Mouse (Mus musculus) neutrophil, adult 65 days (primary cell): ENCODE results near the gene Ntn5. TPM values are rescaled to one million over a fixed set of nuclear protein-coding genes. Genes with fewer than 3 reads are reported as not detected.

Experiments used
- total RNA-seq: library from RNA; stranded (reverse); gene quantifications from 2 replicates; pipeline ENCODE4 v1.2.4, GENCODE M21; 2023

Ntn5 gene
- not detected in 2 replicates for total RNA-seq

DNA sequence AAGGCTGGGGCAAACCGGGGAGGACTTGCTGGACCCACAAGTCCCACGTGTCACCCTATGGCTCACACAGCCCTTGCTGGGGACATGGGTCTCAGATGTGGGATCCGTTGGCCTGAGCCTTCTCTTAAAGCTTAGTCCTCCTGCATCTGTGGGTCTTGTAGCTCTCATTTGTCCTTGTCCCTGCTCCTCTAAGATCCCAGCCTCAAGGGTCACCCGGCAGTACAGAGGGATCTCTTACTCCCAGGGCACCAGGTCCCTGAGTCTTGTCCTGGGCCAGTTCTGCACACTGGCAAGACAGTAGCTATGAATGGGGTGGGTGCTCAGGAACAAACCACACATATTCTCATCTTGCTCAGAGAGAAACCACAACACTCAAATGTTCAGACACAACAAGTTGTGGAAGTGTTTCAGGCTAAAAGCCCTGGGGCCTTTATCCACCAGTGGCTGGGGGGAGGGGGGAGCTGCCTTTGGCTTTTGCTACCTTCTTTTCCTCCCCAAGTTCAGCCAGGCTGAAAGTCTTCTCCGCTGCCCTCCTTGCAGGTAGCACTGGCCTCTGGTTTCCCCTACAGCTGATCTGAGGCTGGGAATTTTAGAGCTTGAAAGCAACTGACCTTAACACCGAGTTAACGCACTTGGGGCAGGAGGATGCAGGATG is at the start of gene Ntn5:
Ntn5 (plus strand) TSS at position 627 of the 655 bp plus-strand sequence.

DNA sequence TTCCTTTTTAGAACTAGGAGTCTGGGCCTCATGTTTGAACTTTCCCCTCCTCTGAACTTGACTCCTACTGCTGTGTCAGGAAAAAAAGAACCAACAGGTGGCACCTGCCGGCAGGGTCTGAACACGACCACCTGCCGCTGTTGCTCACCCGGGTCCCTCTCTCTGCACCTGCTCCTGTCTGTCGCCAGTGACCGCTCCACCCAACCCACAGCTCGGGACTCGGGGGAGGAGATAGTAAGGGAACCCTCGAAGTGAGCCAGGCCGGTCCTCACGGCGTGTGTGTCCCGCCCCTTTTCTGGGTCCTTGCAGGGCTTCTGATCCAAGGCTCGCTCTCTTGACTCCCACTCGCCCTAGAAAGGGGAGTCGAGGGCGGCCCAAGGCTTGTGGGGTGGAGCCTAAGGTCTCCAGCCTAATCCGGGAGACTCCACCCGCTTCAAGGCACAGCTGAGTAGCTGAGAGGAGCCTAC is 44.2 kb upstream of the Ntn5 start, which contains the start of gene Mamstr:
Mamstr (plus strand) TSS at position 417 of the 467 bp plus-strand sequence.

DNA sequence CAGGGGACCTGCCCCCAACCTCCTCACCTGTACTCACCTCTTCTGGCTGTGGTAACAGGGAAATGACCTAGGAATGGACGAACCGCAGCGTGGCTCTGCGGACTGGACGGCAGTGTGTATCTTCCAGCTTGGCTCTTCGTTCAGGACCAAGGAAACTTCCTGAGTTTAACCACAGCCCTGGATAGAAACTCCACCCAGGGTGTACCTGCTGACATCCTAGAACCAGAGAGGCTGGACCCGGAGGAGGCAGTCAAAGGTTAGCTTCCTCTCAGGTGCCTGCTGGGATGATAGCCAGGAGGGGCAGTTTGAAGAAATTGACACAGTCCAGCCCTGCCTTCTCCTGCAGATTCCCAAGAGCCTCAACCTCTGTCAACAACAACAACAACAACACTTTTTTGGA is 17.7 kb upstream of the Ntn5 start, which contains the start of gene Fut2:
Fut2 (minus strand) TSS at position 234 of the 400 bp plus-strand sequence.

DNA sequence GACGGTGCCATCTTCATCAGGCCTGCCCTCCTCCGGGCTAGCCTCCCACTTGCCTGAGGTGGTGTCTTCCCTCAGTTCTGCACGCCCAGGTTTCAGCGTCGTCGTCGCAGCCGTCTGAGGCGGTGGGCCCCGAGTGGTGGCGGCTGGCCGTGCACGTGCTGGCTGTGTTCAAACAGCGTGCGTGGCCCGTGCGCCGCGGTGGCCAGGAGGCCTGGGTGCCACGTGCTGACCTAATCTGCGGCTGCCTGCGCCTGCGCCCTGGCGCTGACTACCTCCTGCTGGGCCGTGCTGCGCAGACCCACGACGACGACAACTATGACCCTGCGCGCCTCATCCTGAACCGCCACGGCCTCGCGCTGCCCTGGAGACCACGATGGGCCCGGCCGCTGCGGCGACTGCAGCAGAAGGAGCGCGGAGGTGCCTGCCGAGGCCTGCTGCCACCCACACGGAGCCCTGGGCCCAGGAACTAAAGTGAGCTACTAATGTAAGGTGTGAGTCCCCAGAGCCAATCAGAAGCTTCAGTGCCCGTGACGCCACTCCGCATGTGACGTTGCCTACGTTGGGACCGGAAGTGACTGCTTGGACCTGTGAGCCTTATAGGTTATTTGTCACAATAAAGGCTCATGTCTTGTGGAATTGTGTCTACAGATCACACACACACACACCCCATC is 10.2 kb downstream of the Ntn5 start, which contains the start of gene Sec1:
Sec1 (minus strand) TSS at position 482 of the 671 bp plus-strand sequence.

DNA sequence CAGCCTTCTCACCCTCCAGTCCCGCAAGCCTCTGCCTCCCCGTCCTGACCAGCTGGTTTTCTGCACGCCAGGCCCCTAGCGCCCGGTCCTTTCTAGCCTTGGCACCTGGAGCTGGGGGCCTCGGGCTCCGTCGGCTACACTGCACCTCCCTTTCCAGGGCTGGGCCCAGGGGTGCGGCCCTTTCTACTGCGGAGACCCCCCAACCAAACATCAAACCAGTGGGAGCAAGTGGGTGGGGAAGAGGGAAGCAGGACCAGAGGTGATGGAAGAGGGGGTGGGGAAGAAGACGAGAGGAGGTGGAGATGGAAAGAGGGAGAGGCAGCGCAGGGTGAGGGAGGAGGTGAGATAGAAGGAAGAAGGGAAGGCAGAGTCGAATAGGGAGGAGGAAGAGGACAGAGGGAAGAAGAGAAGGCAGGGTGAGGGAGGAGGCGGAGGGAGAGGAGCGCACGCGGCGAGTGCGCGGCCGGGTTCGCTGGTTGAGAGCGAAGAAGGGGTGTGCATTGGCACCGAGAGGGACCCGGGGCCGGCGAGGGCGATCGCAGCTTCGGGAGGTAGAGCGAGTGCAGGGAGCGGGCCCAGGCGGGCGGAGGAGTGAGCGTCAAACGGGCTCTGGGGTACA is 15.8 kb downstream of the Ntn5 start, which contains the start of gene Car11:
Car11 (plus strand) TSS at position 321 of the 619 bp plus-strand sequence.

DNA sequence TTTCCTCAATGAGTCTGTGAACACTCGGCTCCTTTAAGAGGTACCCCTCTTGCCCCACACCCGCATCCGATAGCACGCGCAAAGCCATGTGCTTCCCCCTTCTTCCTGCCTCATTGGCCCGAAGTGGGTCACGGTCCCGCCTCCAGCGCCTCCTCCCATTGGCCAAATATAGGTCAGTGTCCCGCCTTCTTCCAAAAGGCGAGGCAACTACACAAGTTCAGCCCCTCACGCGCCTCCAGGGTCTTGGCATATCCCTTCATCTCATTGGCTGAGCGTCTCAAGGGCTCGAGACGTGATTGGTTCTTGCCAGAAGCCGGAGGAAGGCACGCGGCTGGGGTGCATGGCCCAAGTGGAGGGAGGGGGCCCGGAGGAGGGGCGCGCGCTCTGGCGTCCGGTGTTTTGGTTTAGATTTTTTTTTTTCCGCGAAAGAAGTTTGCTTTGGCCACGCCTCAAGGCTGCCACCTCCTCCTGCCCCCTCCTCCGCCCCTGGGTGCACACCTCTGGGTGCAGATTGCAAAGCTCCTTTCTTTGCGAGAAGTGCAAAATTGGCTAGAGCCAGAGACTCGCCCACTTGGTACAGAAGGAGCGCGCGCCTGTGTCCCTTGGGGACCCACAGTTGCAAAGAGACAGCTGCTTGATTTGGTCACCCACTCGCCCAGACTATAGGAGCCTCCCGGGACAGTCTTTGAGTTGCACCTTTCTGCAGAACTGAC is 21.1 kb downstream of the Ntn5 start, which contains the start of gene Dbp:
Dbp (plus strand) TSS at position 359 of the 713 bp plus-strand sequence.

DNA sequence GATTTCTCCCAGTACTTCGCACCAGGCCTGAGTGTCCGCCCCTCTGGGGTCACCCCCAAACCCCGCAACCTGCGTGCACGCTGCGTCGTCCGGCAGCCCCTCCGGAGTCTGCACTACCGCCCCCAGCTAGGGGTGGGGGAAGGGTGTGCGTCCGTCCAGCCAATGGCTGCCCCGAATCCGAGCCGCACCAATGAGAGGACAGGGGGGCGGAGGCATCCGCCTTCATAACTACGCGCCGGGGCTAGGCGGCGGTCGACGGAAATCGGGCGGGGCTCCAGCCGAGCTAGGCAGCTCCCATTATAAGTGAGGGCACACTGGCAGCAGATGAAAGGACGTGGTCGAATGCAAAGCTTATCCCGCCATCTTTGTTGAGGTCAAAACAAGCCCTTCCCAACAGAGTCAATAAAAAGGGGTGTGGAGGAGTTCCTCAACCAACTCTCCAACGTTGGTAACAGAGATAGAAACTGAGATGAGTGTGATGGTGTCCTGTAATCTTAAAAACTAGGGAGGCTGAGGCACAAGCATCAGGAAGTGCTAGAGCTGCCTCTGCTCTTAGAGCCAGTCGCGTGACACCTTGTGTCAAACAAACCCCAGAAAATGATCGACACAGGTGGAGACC is 31.4 kb downstream of the Ntn5 start, which contains the start of gene Rpl18:
Rpl18 (plus strand) TSS at position 368 of the 619 bp plus-strand sequence.

DNA sequence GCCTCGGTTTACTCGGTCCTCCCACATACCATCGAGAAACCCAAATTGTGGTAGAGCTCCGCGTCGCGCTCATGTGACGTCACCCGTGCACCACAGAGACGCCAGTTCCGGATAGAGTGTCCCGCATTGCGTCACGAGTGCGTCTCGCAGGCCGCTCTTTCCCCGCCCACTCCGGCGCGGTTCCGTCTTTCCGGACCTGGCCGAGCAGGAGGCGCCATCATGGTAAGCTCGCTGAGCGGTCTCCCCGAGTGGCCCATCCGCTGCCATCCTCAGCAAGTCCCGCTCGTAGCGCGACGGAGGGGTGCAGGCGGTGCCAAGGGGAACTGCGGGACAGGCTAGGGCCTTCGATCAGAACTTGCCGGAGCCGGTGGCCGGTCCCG is 34.1 kb downstream of the Ntn5 start, which contains the start of gene Sphk2:
Sphk2 (minus strand) TSS at position 85 of the 380 bp plus-strand sequence.

DNA sequence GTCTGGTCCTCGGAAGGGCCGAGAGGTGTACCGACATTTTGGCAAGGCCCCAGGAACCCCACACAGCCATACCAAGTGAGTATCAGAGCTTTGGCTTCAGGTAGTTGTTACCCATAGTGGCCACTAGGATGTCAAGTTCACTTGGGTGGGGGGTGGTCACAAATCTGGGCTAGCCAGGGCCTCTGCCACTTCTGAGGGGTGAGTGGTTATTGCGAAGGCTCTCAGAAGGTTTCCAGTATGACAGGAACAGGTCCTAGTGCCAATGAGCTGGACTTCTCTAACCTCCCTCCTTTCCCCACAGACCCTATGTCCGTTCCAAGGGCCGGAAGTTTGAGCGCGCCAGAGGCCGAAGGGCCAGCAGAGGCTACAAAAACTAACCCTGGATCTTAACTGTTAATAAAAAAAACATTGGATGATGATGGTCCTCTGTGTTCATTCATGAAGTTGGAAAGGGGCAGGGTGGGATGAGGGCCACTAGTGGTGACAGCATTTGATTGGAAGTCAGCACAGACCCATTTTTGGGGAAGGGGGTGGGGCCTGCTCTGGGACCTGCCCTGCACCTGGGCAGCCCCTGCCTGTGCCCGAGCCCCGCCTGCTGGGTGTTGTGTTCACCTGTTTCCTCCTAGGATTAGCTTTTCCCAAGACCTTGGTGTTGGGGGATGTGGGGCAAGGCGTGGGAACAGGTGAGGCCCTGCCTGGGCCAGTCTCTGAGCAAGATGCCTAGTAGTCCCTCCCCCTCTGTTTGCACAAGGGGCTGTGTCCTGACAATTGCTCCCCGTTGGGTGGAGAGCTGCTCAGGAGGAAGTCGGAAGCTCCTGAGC is 36.8 kb downstream of the Ntn5 start, which contains the start of gene Fam83e:
Fam83e (plus strand) TSS at position 800 of the 821 bp plus-strand sequence.

DNA sequence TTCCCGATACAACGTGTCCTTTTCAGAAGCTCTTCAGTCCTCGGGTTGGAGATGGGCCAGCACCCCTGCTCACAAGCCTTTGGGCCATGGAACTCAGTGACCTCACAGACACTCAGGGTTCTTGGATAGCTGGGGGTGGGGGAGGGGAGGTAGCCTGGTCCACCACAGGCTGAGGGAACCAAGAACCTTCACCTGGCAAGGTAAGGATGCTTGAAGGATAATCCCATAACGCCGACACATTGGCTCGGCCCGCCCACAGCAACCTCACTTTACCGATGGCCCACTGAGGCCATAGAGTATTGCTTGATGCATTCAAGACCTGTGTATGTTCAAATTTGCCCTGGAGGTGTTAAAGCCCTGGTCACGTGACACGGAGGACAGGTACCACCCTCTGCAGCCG is 41.9 kb downstream of the Ntn5 start, which contains the start of gene Spaca4:
Spaca4 (minus strand) TSS at position 101 of the 400 bp plus-strand sequence.

Other genes starting within 250 kb of the Ntn5 start
- 53.5 and 56.5 TPM in 2 replicates for gene Gys1, start 249.2 kb upstream of the Ntn5 start, total RNA-seq
- gene Ruvbl2, start 245.9 kb upstream of the Ntn5 start, total RNA-seq, result 22.0 and 31.6 TPM in 2 replicates
- 1,156 and 1,320 TPM in 2 replicates for gene Ftl1, start 224.1 kb upstream of the Ntn5 start, total RNA-seq
- 37.2 and 40.7 TPM in 2 replicates for gene Bax, start 217.1 kb upstream of the Ntn5 start, total RNA-seq
- gene Tulp2, start 202.1 kb upstream of the Ntn5 start, total RNA-seq, result not detected in 2 replicates
- gene Gm45808, start 197.2 kb upstream of the Ntn5 start, total RNA-seq, result 0.98 and 1.7 TPM in 2 replicates
- gene Dhdh, start 195.2 kb upstream of the Ntn5 start, total RNA-seq, result 3.7 and 5.4 TPM in 2 replicates
- 90.7 and 109 TPM in 2 replicates for gene Nucb1, start 173.6 kb upstream of the Ntn5 start, total RNA-seq
- 126 and 199 TPM in 2 replicates for gene Ppp1r15a, start 157.8 kb upstream of the Ntn5 start, total RNA-seq
- gene Plekha4, start 157.7 kb upstream of the Ntn5 start, total RNA-seq, result not detected in 2 replicates
- gene Hsd17b14, start 129.1 kb upstream of the Ntn5 start, total RNA-seq, result 0.95 TPM in 1 of 2 replicates, not detected in the other
- 24.0 and 34.0 TPM in 2 replicates for gene Bcat2, start 113.9 kb upstream of the Ntn5 start, total RNA-seq
- not detected in 2 replicates for gene Fgf21, start 68.5 kb upstream of the Ntn5 start, total RNA-seq
- gene Fut1, start 66.7 kb upstream of the Ntn5 start, total RNA-seq, result not detected in 2 replicates
- gene Izumo1, start 62.2 kb upstream of the Ntn5 start, total RNA-seq, result not detected in 2 replicates
- 4.3 and 5.0 TPM in 2 replicates for gene Rasip1, start 56.5 kb upstream of the Ntn5 start, total RNA-seq
- gene Mamstr, start 44.0 kb upstream of the Ntn5 start, total RNA-seq, result 0.20 TPM in 1 of 2 replicates, not detected in the other
- not detected in 2 replicates for gene Fut2, start 17.6 kb upstream of the Ntn5 start, total RNA-seq
- gene Sec1, start 10.4 kb downstream of the Ntn5 start, total RNA-seq, result not detected in 2 replicates
- not detected in 2 replicates for gene Car11, start 15.8 kb downstream of the Ntn5 start, total RNA-seq
- gene Dbp, start 21.1 kb downstream of the Ntn5 start, total RNA-seq, result 5.0 and 6.3 TPM in 2 replicates
- gene Rpl18, start 31.4 kb downstream of the Ntn5 start, total RNA-seq, result 572 and 599 TPM in 2 replicates
- gene Sphk2, start 34.0 kb downstream of the Ntn5 start, total RNA-seq, result 62.3 and 77.9 TPM in 2 replicates
- 0.16 and 0.20 TPM in 2 replicates for gene Fam83e, start 37.2 kb downstream of the Ntn5 start, total RNA-seq
- gene Spaca4, start 41.8 kb downstream of the Ntn5 start, total RNA-seq, result not detected in 2 replicates
- not detected in 2 replicates for gene Lmtk3, start 99.7 kb downstream of the Ntn5 start, total RNA-seq
- not detected in 2 replicates for gene Sult2b1, start 100.6 kb downstream of the Ntn5 start, total RNA-seq
- gene Cyth2, start 130.6 kb downstream of the Ntn5 start, total RNA-seq, result 127 and 143 TPM in 2 replicates
- 0.27 and 0.57 TPM in 2 replicates for gene Kcnj14, start 140.8 kb downstream of the Ntn5 start, total RNA-seq
- 6.0 and 6.6 TPM in 2 replicates for gene Grwd1, start 146.9 kb downstream of the Ntn5 start, total RNA-seq
- gene Kdelr1, start 188.8 kb downstream of the Ntn5 start, total RNA-seq, result 58.9 and 60.5 TPM in 2 replicates
- gene Grin2d, start 194.4 kb downstream of the Ntn5 start, total RNA-seq, result 0.16 and 0.25 TPM in 2 replicates
- 0.95 TPM in 1 of 2 replicates, not detected in the other for gene Syngr4, start 212.7 kb downstream of the Ntn5 start, total RNA-seq
- 3.5 and 5.3 TPM in 2 replicates for gene Tmem143, start 212.9 kb downstream of the Ntn5 start, total RNA-seq
- gene Emp3, start 237.4 kb downstream of the Ntn5 start, total RNA-seq, result 328 and 386 TPM in 2 replicates
- 4.0 and 7.0 TPM in 2 replicates for gene Ccdc114, start 240.1 kb downstream of the Ntn5 start, total RNA-seq